ENCODE assay signal across 8 mouse cellular contexts in the genomic region with DNA sequence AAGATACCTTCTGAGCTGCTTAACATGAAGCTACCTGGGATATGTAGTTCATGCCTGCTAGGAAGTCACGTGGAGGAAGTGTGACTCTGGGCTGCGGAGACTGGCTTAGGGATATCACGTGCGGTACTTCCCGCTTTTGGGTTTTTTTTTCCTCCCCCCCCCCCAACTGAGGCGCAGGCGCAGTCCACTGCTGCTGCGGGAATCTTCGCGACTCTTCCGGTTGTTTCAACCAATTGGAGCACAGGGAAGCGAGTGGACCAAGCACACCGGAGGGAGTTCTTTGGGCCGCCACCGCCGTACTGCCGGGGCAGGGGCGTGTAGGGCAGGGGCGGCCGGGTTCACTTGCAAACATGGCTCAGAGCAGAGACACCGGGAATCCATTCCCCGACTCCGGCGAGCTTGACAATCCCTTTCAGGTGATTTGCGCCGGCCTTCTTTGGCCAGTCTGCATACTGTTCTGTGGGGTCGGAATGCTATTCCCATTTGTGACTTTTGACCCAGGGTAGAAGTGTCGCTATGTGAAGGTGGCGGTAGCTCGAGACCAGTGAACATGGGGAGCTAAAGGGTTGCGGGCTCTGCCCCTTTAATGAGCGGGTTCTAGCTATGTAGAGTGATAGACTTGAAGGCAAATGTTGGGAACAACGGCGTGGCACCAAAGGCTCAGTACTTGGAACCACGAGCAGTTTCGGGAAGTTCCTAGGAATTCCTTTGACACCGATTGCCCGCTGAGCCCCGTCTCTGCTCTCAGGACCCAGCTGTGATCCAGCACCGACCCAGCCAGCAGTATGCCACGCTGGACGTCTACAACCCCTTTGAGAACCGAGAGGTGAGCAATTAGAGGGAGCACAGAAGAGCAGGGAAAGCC. TPM values are rescaled to one million over a fixed set of nuclear protein-coding genes. Genes with fewer than 3 reads are reported as not detected.
DNase-seq lines count a peak whose midpoint lies in the region; ATAC-seq and TF ChIP-seq lines count a peak whose summit lies in the region.

A gene (plus strand): TSS at position 232 of the 865 bp plus-strand sequence.

- DNase-seq in G1E (ENCODE audit: low spot score) = peak; percentile 90
- peak; percentile 83 to 91 for DNase-seq in cerebellum, adult 18-20 months
- DNase-seq in heart, postnatal 36 days = peak; percentile 78 to 85
- DNase-seq in layer of hippocampus, adult 2 months (ENCODE audit: low spot score in 2 of 2) = peak; percentile 83 to 93
- DNase-seq in lung, embryonic 14.5 days = peak; percentile 96
- peak; percentile 73 for DNase-seq in thymus, adult 2 months

- no peak for TF ChIP-seq CTCF in G1E (IDR thresholded peaks at IDR 0.05; ENCODE audit: low read depth, low read length)
- TF ChIP-seq CTCF in layer of hippocampus, adult 2 months (conservative IDR thresholded peaks at IDR 0.05) = no peak
- no peak for TF ChIP-seq CTCF in lung, embryonic 14.5 days (IDR thresholded peaks at IDR 0.05; ENCODE audit: low read depth)
- no peak for TF ChIP-seq CTCF in olfactory bulb, adult 2 months (IDR thresholded peaks at IDR 0.05; ENCODE audit: insufficient read depth, low read depth, low read length)
- TF ChIP-seq CTCF in thymus, adult 2 months (IDR thresholded peaks at IDR 0.05; ENCODE audit: borderline replicate concordance, control insufficient read depth, extremely low read depth, insufficient read depth, low read length, poor library complexity) = no peak

- peak; percentile 59; the same call in 1 of the 2 replicates for TF ChIP-seq POLR2A in olfactory bulb, adult 2 months (IDR thresholded peaks at IDR 0.05; ENCODE audit: insufficient read depth, low read depth, low read length)
- peak; percentile 80 for TF ChIP-seq POLR2A in thymus, adult 2 months (IDR thresholded peaks at IDR 0.05; ENCODE audit: control insufficient read depth, extremely low read depth, insufficient read depth, low read length, poor library complexity)

- intact Hi-C loops in heart, postnatal 36 days (cut with DNase I) = no loop called here

- WGBS in forebrain, embryonic 16.5 days = under 1% methylated on average over 42 of the region's 43 CpGs
- WGBS in lung, embryonic 14.5 days = under 1% methylated on average over 43 of the region's 43 CpGs
- under 1% methylated on average over 43 of the region's 43 CpGs for WGBS in olfactory bulb, adult 2 months
- WGBS in thymus, adult 2 months = under 1% methylated on average over 43 of the region's 43 CpGs

- peak within 1 kb of the TSS; percentile 84 for H3K4me2 ChIP-seq in forebrain, embryonic 16.5 days (ENCODE audit: low read length)
- peak within 1 kb of the TSS; percentile 75 for H3K4me2 ChIP-seq in lung, embryonic 14.5 days

- no peaks in the 10 kb centered on the region for H3K27me3 ChIP-seq in G1E (ENCODE audit: insufficient read depth, low read length)
- no peaks in the 10 kb centered on the region for H3K27me3 ChIP-seq in forebrain, embryonic 16.5 days (replicated peaks; ENCODE audit: control insufficient read depth, insufficient read depth, low read length)
- no peaks in the 10 kb centered on the region for H3K27me3 ChIP-seq in lung, embryonic 14.5 days (ENCODE audit: insufficient read depth, low read length)
- H3K27me3 ChIP-seq in thymus, adult 2 months (ENCODE audit: control insufficient read depth, insufficient read depth, low read length) = no peaks in the 10 kb centered on the region

- peak; percentile 82 for ATAC-seq in G1E (ENCODE audit: extremely low read depth, insufficient number of reproducible peaks, low FRiP score, poor library complexity, severe bottlenecking)
- ATAC-seq in forebrain, embryonic 16.5 days = peak; percentile 97
- ATAC-seq in lung, embryonic 14.5 days (ENCODE audit: insufficient read depth) = peak; percentile 95

- H3K4me1 ChIP-seq in G1E (ENCODE audit: insufficient read depth, low read depth, low read length) = peaks cover 52% of the 10 kb centered on the region
- H3K4me1 ChIP-seq in forebrain, embryonic 16.5 days (replicated peaks; ENCODE audit: control insufficient read depth, insufficient read depth, low read length) = peaks cover 13% of the 10 kb centered on the region
- H3K4me1 ChIP-seq in lung, embryonic 14.5 days (ENCODE audit: insufficient read depth) = peaks cover 4% of the 10 kb centered on the region; the same call in 1 of the 2 replicates
- peaks cover 4% of the 10 kb centered on the region; the same call in 1 of the 2 replicates for H3K4me1 ChIP-seq in olfactory bulb, adult 2 months (ENCODE audit: control insufficient read depth, insufficient read depth, low read length)
- H3K4me1 ChIP-seq in thymus, adult 2 months (replicated peaks; ENCODE audit: control insufficient read depth, insufficient read depth, low read length) = peaks cover 19% of the 10 kb centered on the region

- H3K9ac ChIP-seq in forebrain, embryonic 16.5 days (replicated peaks; ENCODE audit: low read depth, low read length) = peak within 1 kb of the TSS; percentile 67
- H3K9ac ChIP-seq in lung, embryonic 14.5 days = peak within 1 kb of the TSS; percentile 82

- H3K27ac ChIP-seq in forebrain, embryonic 16.5 days (ENCODE audit: low read length) = peak within 1 kb of the TSS; percentile 39; the same call in 1 of the 2 replicates
- peak within 1 kb of the TSS; percentile 87 for H3K27ac ChIP-seq in layer of hippocampus, adult 2 months
- H3K27ac ChIP-seq in lung, embryonic 14.5 days (ENCODE audit: low read depth) = peak within 1 kb of the TSS; percentile 74
- H3K27ac ChIP-seq in olfactory bulb, adult 2 months (ENCODE audit: insufficient read depth, low read depth, low read length) = 0 out of 2 replicates have a peak within 1 kb of the TSS, but pooled peaks have one; percentile 1
- peak within 1 kb of the TSS; percentile 23 for H3K27ac ChIP-seq in thymus, adult 2 months (ENCODE audit: control insufficient read depth, insufficient read depth, low read length)

- H3K36me3 ChIP-seq in G1E (replicated peaks) = peaks cover 84% of the 10 kb centered on the region
- peaks cover 28% of the 10 kb centered on the region for H3K36me3 ChIP-seq in forebrain, embryonic 16.5 days (ENCODE audit: control insufficient read depth, insufficient read depth)
- peaks cover 76% of the 10 kb centered on the region for H3K36me3 ChIP-seq in lung, embryonic 14.5 days (ENCODE audit: insufficient read depth)
- H3K36me3 ChIP-seq in thymus, adult 2 months (ENCODE audit: control insufficient read depth, insufficient read depth, low read length) = peaks cover 38% of the 10 kb centered on the region

- H3K4me3 ChIP-seq in G1E (ENCODE audit: low read depth, low read length) = peak within 1 kb of the TSS; percentile 78
- H3K4me3 ChIP-seq in forebrain, embryonic 16.5 days (replicated peaks; ENCODE audit: low read length) = peak within 1 kb of the TSS; percentile 82
- H3K4me3 ChIP-seq in layer of hippocampus, adult 2 months = peak within 1 kb of the TSS; percentile 97
- H3K4me3 ChIP-seq in lung, embryonic 14.5 days (ENCODE audit: low read depth, low read length) = peak within 1 kb of the TSS; percentile 78
- peak within 1 kb of the TSS; percentile 56 for H3K4me3 ChIP-seq in olfactory bulb, adult 2 months (ENCODE audit: insufficient read depth, low read depth, low read length)
- H3K4me3 ChIP-seq in thymus, adult 2 months (ENCODE audit: control insufficient read depth, insufficient read depth, low read length) = peak within 1 kb of the TSS; percentile 96

- H3K9me3 ChIP-seq in G1E (replicated peaks) = no peaks in the 10 kb centered on the region
- H3K9me3 ChIP-seq in forebrain, embryonic 16.5 days (ENCODE audit: control insufficient read depth, low read length) = no peaks in the 10 kb centered on the region
- H3K9me3 ChIP-seq in lung, embryonic 14.5 days (ENCODE audit: low read depth, low read length) = no peaks in the 10 kb centered on the region

RNA-seq across cellular contexts. Expression of the gene that starts here (rescaled TPM):
- total RNA-seq in G1E (2014; fragmentation: Nextera tagmentation) (123 and 135 TPM in 2 replicates), G1E (2017) (32.9 and 35.1 TPM in 2 replicates)
- 168 and 234 TPM in 2 replicates for polyA plus RNA-seq in G1E (2012)
- 125 and 128 TPM in 2 replicates for polyA plus RNA-seq in forebrain, embryonic 16.5 days (2015; fragmentation: Nextera tagmentation; extraction: Ambion mirVana)
- total RNA-seq in heart, postnatal 36 days (2021) = 10 to 100 TPM; 49.8 to 49.9 TPM
- 10 to 100 TPM; 67.1 to 69.0 TPM for total RNA-seq in layer of hippocampus, adult 2 months (2021)
- polyA plus RNA-seq in lung, embryonic 14.5 days (2014; fragmentation: Nextera tagmentation; extraction: Ambion mirVana) = 90.2 and 98.9 TPM in 2 replicates
- not detected in 2 replicates for polyA plus RNA-seq in olfactory bulb, adult 2 months (2012; ENCODE audit: insufficient read depth, insufficient read length, low replicate concordance, missing spikeins)
- 240 and 251 TPM in 2 replicates for polyA plus RNA-seq in thymus, adult 2 months (2012; rRNA removed)

Comparison
In these comparisons a context has a peak if more than half of its experiments do, and no peak if none do; other contexts are left out.
1. Peak in every context shown above with its lines: DNase-seq, ATAC-seq, H3K4me3 ChIP-seq and H3K27ac ChIP-seq.
2. H3K27ac ChIP-seq: peak in every context shown above with its lines; median percentile 87 in layer of hippocampus, adult 2 months; 74 in lung, embryonic 14.5 days; 39 in forebrain, embryonic 16.5 days; 23 in thymus, adult 2 months; 1 in olfactory bulb, adult 2 months.